Mouse (Mus musculus): ENCODE measurements around the gene Actl6a. TPM values are rescaled to one million over a fixed set of nuclear protein-coding genes. Genes with fewer than 3 reads are reported as not detected.
"Not testable (repeated sequence)": the region's sequence is repeated elsewhere in the genome, so short reads cannot be mapped to it uniquely, and the experiment has no call there.

Gene Actl6a
- polyA plus RNA-seq, 1 experiment from 2014 or later, result 58.6 TPM

DNA sequence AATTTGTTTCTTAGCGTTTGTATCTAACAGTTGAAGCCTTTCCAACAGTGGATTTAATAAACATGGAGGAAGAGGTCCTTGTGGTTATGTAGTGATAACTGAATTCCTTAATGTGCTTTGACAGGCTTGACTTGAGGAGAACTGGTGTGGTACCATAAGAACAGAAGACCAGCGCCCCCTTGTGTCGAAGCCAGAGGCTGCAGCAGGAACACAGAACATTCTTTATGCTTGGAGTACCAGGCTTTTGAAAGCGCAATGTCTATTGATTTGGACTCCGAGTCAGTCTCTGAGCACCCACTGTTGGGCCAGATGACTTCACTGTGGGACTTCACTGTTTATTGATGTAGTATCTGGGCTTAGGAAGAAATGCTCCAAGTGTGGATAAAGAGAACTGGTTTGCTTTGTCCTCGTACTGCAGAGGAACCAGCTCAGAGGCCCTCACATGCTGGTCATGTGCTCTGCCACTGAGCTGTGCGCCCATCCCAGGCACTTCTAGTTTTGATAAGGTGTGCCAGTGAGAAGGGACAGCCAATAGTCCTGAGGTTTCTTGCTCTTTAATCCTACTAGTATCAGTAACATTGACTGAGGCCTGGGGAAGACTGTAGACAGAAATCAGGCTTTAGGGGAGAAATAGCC is 7.8 kb upstream of the Actl6a start:
- Histone ChIP-seq H3K9ac (ENCODE audit: low read length) (no peak overlapping the region), H3K9me3 (ENCODE audit: control insufficient read depth, low read length) (no peaks in the 10 kb centered on the region), H3K27ac (replicated peaks) (no peak overlapping the region), H3K36me3 (ENCODE audit: control insufficient read depth, insufficient read depth, low read length) (no peaks in the 10 kb centered on the region), H3K4me2 (replicated peaks; ENCODE audit: low read depth) (no peak overlapping the region), H3K4me3 (ENCODE audit: low read depth, low read length) (no peak overlapping the region), H3K4me1 (replicated peaks; ENCODE audit: control insufficient read depth, insufficient read depth) (no peaks in the 10 kb centered on the region), H3K27me3 (ENCODE audit: control insufficient read depth, insufficient read depth, low read length) (no peaks in the 10 kb centered on the region)
- ATAC-seq (ENCODE audit: low FRiP score, low TSS enrichment) (peak; percentile 71; the same call in 1 of the 2 replicates), DNase-seq (ENCODE audit: low spot score) (peak; percentile 86)
- WGBS, result 34% methylated on average over 7 of the region's 7 CpGs
- TF ChIP-seq CTCF (IDR thresholded peaks at IDR 0.05; ENCODE audit: low read depth) (peak; percentile 94), EP300 (optimal IDR thresholded peaks at IDR 0.05) (no peak)

DNA sequence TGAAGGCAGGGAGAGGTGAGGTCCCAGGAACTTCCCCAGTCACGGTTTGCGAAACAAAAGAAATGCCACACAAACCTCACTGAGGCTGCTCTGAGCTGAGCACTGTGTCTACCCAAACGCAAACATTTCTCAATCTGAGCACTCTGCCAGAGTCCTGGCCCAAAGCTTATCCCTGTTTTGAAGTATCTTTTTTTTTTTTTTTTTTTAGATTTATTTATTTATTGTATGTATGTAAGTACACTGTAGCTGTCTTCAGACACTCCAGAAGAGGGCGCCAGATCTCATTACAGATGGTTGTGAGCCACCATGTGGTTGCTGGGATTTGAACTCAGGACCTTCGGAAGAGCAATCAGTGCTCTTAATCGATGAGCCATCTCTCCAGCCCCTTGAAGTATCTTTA is 2.1 kb upstream of the Actl6a start:
- H3K9me3 ChIP-seq (ENCODE audit: control insufficient read depth, low read length); ATAC-seq (ENCODE audit: low FRiP score, low TSS enrichment); H3K36me3 ChIP-seq (ENCODE audit: control insufficient read depth, insufficient read depth, low read length); H3K27ac ChIP-seq (replicated peaks); H3K4me1 ChIP-seq (replicated peaks; ENCODE audit: control insufficient read depth, insufficient read depth); H3K27me3 ChIP-seq (ENCODE audit: control insufficient read depth, insufficient read depth, low read length); H3K9ac ChIP-seq (ENCODE audit: low read length); DNase-seq (ENCODE audit: low spot score); H3K4me2 ChIP-seq (replicated peaks; ENCODE audit: low read depth); H3K4me3 ChIP-seq (ENCODE audit: low read depth, low read length): not testable (repeated sequence)
- 88% methylated on average over 6 of the region's 6 CpGs for WGBS

DNA sequence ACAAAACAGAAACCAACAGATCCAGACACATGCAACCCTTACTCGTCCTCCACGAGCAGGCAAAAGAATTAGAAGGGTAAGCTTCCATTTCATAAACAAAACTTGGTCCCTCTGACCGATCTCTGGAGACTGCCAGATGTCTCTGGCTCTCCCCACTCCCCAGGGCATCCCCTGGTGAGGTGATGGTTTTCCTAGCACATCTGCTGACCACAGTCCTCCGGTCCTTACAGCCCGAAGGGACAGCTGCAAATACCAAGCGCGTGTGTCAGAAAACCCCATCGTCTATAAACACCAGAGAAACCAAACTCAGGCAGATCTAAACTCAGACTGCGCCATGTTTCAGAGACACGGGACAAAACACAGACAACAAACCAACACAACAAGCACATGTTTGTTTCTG is 1.5 kb upstream of the Actl6a start:
- not testable (repeated sequence) for ATAC-seq (ENCODE audit: low FRiP score, low TSS enrichment); DNase-seq (ENCODE audit: low spot score); H3K4me2 ChIP-seq (replicated peaks; ENCODE audit: low read depth); H3K9ac ChIP-seq (ENCODE audit: low read length); H3K36me3 ChIP-seq (ENCODE audit: control insufficient read depth, insufficient read depth, low read length); H3K27me3 ChIP-seq (ENCODE audit: control insufficient read depth, insufficient read depth, low read length); H3K4me1 ChIP-seq (replicated peaks; ENCODE audit: control insufficient read depth, insufficient read depth); H3K9me3 ChIP-seq (ENCODE audit: control insufficient read depth, low read length); H3K27ac ChIP-seq (replicated peaks); H3K4me3 ChIP-seq (ENCODE audit: low read depth, low read length)
- 80% methylated on average over 10 of the region's 10 CpGs for WGBS

GRCm38 (mm10) chr3:32708052-32708367 is 1.9 kb downstream of the Actl6a start:
- no peaks in the 10 kb centered on the region for H3K9me3 ChIP-seq (ENCODE audit: control insufficient read depth, low read length)
- peaks cover 3% of the 10 kb centered on the region; the same call in 1 of the 2 replicates for H3K36me3 ChIP-seq (ENCODE audit: control insufficient read depth, insufficient read depth, low read length)
- H3K27me3 ChIP-seq (ENCODE audit: control insufficient read depth, insufficient read depth, low read length), result no peaks in the 10 kb centered on the region
- no peak overlapping the region for H3K9ac ChIP-seq (ENCODE audit: low read length)
- DNase-seq (ENCODE audit: low spot score) (no peak), ATAC-seq (ENCODE audit: low FRiP score, low TSS enrichment) (no peak)
- under 1% methylated on average over 4 of the region's 4 CpGs for WGBS
- H3K4me1 ChIP-seq (replicated peaks; ENCODE audit: control insufficient read depth, insufficient read depth), result no peaks in the 10 kb centered on the region
- TF ChIP-seq EP300 (optimal IDR thresholded peaks at IDR 0.05) (no peak), CTCF (IDR thresholded peaks at IDR 0.05; ENCODE audit: low read depth) (no peak)
- peak overlapping the region; percentile 92 for H3K4me3 ChIP-seq (ENCODE audit: low read depth, low read length)
- H3K27ac ChIP-seq (replicated peaks), result no peak overlapping the region
- peak overlapping the region; percentile 49 for H3K4me2 ChIP-seq (replicated peaks; ENCODE audit: low read depth)

DNA sequence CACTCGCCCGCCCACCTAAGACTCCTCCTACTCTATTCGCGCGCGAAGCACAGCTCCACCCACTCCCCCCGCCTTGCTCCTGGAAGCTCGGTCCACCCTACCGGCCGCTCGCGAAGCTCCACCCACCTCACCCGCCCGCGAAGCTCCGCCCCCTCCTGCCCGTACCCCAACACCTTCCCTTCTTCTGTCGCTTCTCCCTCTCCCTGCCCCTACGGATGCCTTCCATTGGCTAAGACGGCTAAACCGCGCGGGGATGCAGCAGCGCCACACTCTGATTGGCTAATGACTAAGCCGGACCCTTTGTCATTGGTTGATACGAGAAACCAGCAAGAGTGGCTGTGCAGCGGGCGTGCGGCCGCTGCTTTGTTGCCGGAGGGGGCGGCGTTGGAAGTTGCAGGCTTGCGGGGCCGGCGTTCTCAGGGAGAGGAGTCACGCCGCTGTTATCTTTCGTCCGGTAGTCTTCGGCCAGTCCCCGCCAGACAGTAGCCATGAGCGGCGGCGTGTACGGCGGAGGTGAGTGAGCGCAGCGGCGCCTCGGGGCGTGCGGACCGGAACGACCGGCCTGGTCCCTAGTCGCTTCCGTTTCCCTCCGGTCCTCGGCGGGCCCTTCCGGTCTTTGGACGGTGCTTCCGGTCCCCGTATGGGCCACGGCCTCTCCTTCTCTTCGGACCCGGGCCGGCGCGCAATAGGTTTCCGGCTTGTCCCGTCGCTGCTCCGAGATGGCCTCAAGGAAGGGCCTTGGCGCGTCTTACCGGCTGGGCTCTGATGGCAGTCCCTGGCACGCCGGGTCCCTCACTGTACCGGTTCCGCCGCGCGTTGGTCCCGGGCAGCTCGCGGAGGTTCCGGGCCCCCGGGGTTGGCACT is 2.5 kb downstream of the Actl6a start:
- Histone ChIP-seq H3K4me3 (ENCODE audit: low read depth, low read length) (peak overlapping the region; percentile 92), H3K9ac (ENCODE audit: low read length) (peak overlapping the region; percentile 90), H3K9me3 (ENCODE audit: control insufficient read depth, low read length) (no peaks in the 10 kb centered on the region), H3K27ac (replicated peaks) (peak overlapping the region; percentile 90), H3K4me1 (replicated peaks; ENCODE audit: control insufficient read depth, insufficient read depth) (no peaks in the 10 kb centered on the region), H3K27me3 (ENCODE audit: control insufficient read depth, insufficient read depth, low read length) (no peaks in the 10 kb centered on the region), H3K4me2 (replicated peaks; ENCODE audit: low read depth) (peak overlapping the region; percentile 65), H3K36me3 (ENCODE audit: control insufficient read depth, insufficient read depth, low read length) (peaks cover 3% of the 10 kb centered on the region; the same call in 1 of the 2 replicates)
- under 1% methylated on average over 90 of the region's 90 CpGs for WGBS
- DNase-seq (ENCODE audit: low spot score) (peak; percentile 100), ATAC-seq (ENCODE audit: low FRiP score, low TSS enrichment) (peak; percentile 100)
- TF ChIP-seq CTCF (IDR thresholded peaks at IDR 0.05; ENCODE audit: low read depth) (peak; percentile 48), EP300 (optimal IDR thresholded peaks at IDR 0.05) (no peak)

GRCm38 (mm10) chr3:32709388-32709787 is 3.3 kb downstream of the Actl6a start:
- Histone ChIP-seq H3K4me2 (replicated peaks; ENCODE audit: low read depth) (peak overlapping the region; percentile 65), H3K27ac (replicated peaks) (peak overlapping the region; percentile 90), H3K4me1 (replicated peaks; ENCODE audit: control insufficient read depth, insufficient read depth) (no peaks in the 10 kb centered on the region), H3K9ac (ENCODE audit: low read length) (peak overlapping the region; percentile 90), H3K4me3 (ENCODE audit: low read depth, low read length) (peak overlapping the region; percentile 92), H3K27me3 (ENCODE audit: control insufficient read depth, insufficient read depth, low read length) (no peaks in the 10 kb centered on the region), H3K9me3 (ENCODE audit: control insufficient read depth, low read length) (no peaks in the 10 kb centered on the region), H3K36me3 (ENCODE audit: control insufficient read depth, insufficient read depth, low read length) (peaks cover 3% of the 10 kb centered on the region; the same call in 1 of the 2 replicates)
- no peak for ATAC-seq (ENCODE audit: low FRiP score, low TSS enrichment)
- no peak for DNase-seq (ENCODE audit: low spot score)
- TF ChIP-seq EP300 (optimal IDR thresholded peaks at IDR 0.05), result no peak
- TF ChIP-seq CTCF (IDR thresholded peaks at IDR 0.05; ENCODE audit: low read depth), result no peak
- WGBS, result 4% methylated on average over 9 of the region's 9 CpGs
